Mouse (Mus musculus) limb, embryonic 10.5 days (tissue): ENCODE results near the gene Amz1. TPM values are rescaled to one million over a fixed set of nuclear protein-coding genes. Genes with fewer than 3 reads are reported as not detected.

ENCODE experiments used
- DNase-seq: peaks from one replicate; pipeline ENCODE4 v3.0.0-alpha.2; 2017; ENCODE audit warnings: low spot score
- H3K27ac ChIP-seq: fragments of 300-500 bp; sonication (generic); 2 replicates; pipeline ENCODE4 v1.5.1; 2016; ENCODE audit warnings: mild to moderate bottlenecking
- H3K27me3 ChIP-seq: fragments of 300-500 bp; sonication (generic); 2 replicates; pipeline ENCODE4 v1.6.1; 2016; ENCODE audit warnings: low read depth, mild to moderate bottlenecking; ENCODE audit not compliant: poor library complexity, severe bottlenecking
- H3K36me3 ChIP-seq: fragments of 300-500 bp; sonication (generic); 2 replicates; pipeline ENCODE4 v1.6.1; 2016; ENCODE audit warnings: mild to moderate bottlenecking, moderate library complexity
- H3K4me1 ChIP-seq: fragments of 300-500 bp; sonication (generic); 2 replicates; pipeline ENCODE4 v1.6.1; 2016
- H3K4me3 ChIP-seq: fragments of 300-500 bp; sonication (generic); 2 replicates; pipeline ENCODE4 v1.5.1; 2016; ENCODE audit warnings: mild to moderate bottlenecking, moderate library complexity
- H3K9me3 ChIP-seq: fragments of 300-500 bp; sonication (generic); replicated peaks from 2 replicates; pipeline ENCODE4 v1.6.1; 2016; ENCODE audit warnings: mild to moderate bottlenecking
- WGBS: fragments of 180-500 bp; shearing (Covaris S2); methylation state at CpG from one replicate; pipeline ENCODE4 v1.1.7; 2016; 5-methylcytosine and 5-hydroxymethylcytosine counted together
- polyA plus RNA-seq: library from polyadenylated mRNA; unstranded; fragments of >200 nt; fragmentation: Nextera tagmentation; extraction: Ambion mirVana; gene quantifications from 2 replicates; pipeline ENCODE4 v1.2.1, GENCODE M21; 2016

Gene Amz1
- polyA plus RNA-seq, 1 experiment from 2014 or later, result 0.88 TPM

- H3K9me3 ChIP-seq, result peaks cover 6% of the 10 kb centered on the region; the same call in 1 of the 2 replicates
- no peak overlapping the region for H3K27ac ChIP-seq
- DNase-seq, result peak; percentile 47
- peaks cover 37% of the 10 kb centered on the region for H3K27me3 ChIP-seq
- WGBS, result 66% methylated on average over 4 of the region's 4 CpGs
- H3K4me3 ChIP-seq, result no peak overlapping the region
- H3K36me3 ChIP-seq, result no peaks in the 10 kb centered on the region
- H3K4me1 ChIP-seq, result peaks cover 17% of the 10 kb centered on the region
Observed at GRCm38 (mm10) chr5:140732195-140732594, 8.3 kb downstream of the Amz1 start.

GRCm38 (mm10) chr5:140733336-140733735 is 9.4 kb downstream of the Amz1 start:
- Histone ChIP-seq H3K36me3 (no peaks in the 10 kb centered on the region), H3K4me3 (no peak overlapping the region), H3K27me3 (peaks cover 48% of the 10 kb centered on the region), H3K27ac (no peak overlapping the region), H3K4me1 (peaks cover 17% of the 10 kb centered on the region), H3K9me3 (peaks cover 6% of the 10 kb centered on the region; the same call in 1 of the 2 replicates)
- 83% methylated on average over 3 of the region's 3 CpGs for WGBS
- no peak for DNase-seq

- peak; percentile 42 for DNase-seq
Observed at GRCm38 (mm10) chr5:140735297-140735696, 11.4 kb downstream of the Amz1 start.

GRCm38 (mm10) chr5:140736166-140736565 is 12.2 kb downstream of the Amz1 start:
- Histone ChIP-seq H3K27me3 (peaks cover 48% of the 10 kb centered on the region), H3K27ac (no peak overlapping the region), H3K4me1 (peaks cover 21% of the 10 kb centered on the region), H3K9me3 (peaks cover 6% of the 10 kb centered on the region; the same call in 1 of the 2 replicates), H3K4me3 (peak overlapping the region; percentile 48), H3K36me3 (no peaks in the 10 kb centered on the region)
- WGBS, result 21% methylated on average over 10 of the region's 13 CpGs
- no peak for DNase-seq

More at GRCm38 (mm10) chr5:140735297-140735696, 11.4 kb downstream of the Amz1 start:
- Histone ChIP-seq H3K27me3 (peaks cover 48% of the 10 kb centered on the region), H3K36me3 (no peaks in the 10 kb centered on the region), H3K27ac (peak overlapping the region; percentile 27; the same call in 1 of the 2 replicates), H3K9me3 (peaks cover 6% of the 10 kb centered on the region; the same call in 1 of the 2 replicates), H3K4me3 (peak overlapping the region; percentile 48), H3K4me1 (peaks cover 17% of the 10 kb centered on the region)
- 2% methylated on average over 22 of the region's 22 CpGs for WGBS

GRCm38 (mm10) chr5:140739813-140740212 is 15.9 kb downstream of the Amz1 start:
- DNase-seq, result no peak
- Histone ChIP-seq H3K4me3 (no peak overlapping the region), H3K27ac (no peak overlapping the region), H3K36me3 (no peaks in the 10 kb centered on the region), H3K9me3 (peaks cover 6% of the 10 kb centered on the region; the same call in 1 of the 2 replicates), H3K4me1 (peaks cover 20% of the 10 kb centered on the region), H3K27me3 (peaks cover 34% of the 10 kb centered on the region)
- 82% methylated on average over 12 of the region's 12 CpGs for WGBS

- Histone ChIP-seq H3K27me3 (peaks cover 22% of the 10 kb centered on the region), H3K36me3 (no peaks in the 10 kb centered on the region), H3K4me1 (peaks cover 10% of the 10 kb centered on the region), H3K27ac (no peak overlapping the region), H3K4me3 (no peak overlapping the region), H3K9me3 (peaks cover 6% of the 10 kb centered on the region; the same call in 1 of the 2 replicates)
- no peak for DNase-seq
- 88% methylated on average over 11 of the region's 11 CpGs for WGBS
Observed at GRCm38 (mm10) chr5:140741040-140741439, 17.1 kb downstream of the Amz1 start.

GRCm38 (mm10) chr5:140741877-140742276 is 17.9 kb downstream of the Amz1 start:
- H3K9me3 ChIP-seq, result no peaks in the 10 kb centered on the region
- no peaks in the 10 kb centered on the region for H3K36me3 ChIP-seq
- H3K27me3 ChIP-seq, result peaks cover 14% of the 10 kb centered on the region
- no peak overlapping the region for H3K4me3 ChIP-seq
- no peak overlapping the region for H3K27ac ChIP-seq
- DNase-seq, result no peak
- H3K4me1 ChIP-seq, result peaks cover 8% of the 10 kb centered on the region

- WGBS, result 29% methylated on average over 12 of the region's 12 CpGs
- no peaks in the 10 kb centered on the region for H3K36me3 ChIP-seq
- H3K9me3 ChIP-seq, result no peaks in the 10 kb centered on the region
- no peaks in the 10 kb centered on the region for H3K27me3 ChIP-seq
- H3K27ac ChIP-seq, result no peak overlapping the region
- peaks cover 10% of the 10 kb centered on the region for H3K4me1 ChIP-seq
- DNase-seq, result peak; percentile 41
- H3K4me3 ChIP-seq, result no peak overlapping the region
Observed at GRCm38 (mm10) chr5:140743706-140744131, 19.8 kb downstream of the Amz1 start.

- no peak for DNase-seq
- Histone ChIP-seq H3K36me3 (no peaks in the 10 kb centered on the region), H3K4me1 (peaks cover 15% of the 10 kb centered on the region), H3K9me3 (peaks cover 3% of the 10 kb centered on the region; the same call in 1 of the 2 replicates), H3K27me3 (no peaks in the 10 kb centered on the region), H3K27ac (peak overlapping the region; percentile 87; the same call in 1 of the 2 replicates), H3K4me3 (no peak overlapping the region)
- WGBS, result 86% methylated on average over 10 of the region's 10 CpGs
Observed at GRCm38 (mm10) chr5:140748425-140748824, 24.5 kb downstream of the Amz1 start.

- no peaks in the 10 kb centered on the region for H3K36me3 ChIP-seq
- peak overlapping the region; percentile 41 for H3K4me3 ChIP-seq
- peaks cover 11% of the 10 kb centered on the region for H3K4me1 ChIP-seq
- no peaks in the 10 kb centered on the region for H3K27me3 ChIP-seq
- peak overlapping the region; percentile 87 for H3K27ac ChIP-seq
- peak; percentile 82 for DNase-seq
- H3K9me3 ChIP-seq, result peaks cover 3% of the 10 kb centered on the region; the same call in 1 of the 2 replicates
- 18% methylated on average over 12 of the region's 12 CpGs for WGBS
Observed at GRCm38 (mm10) chr5:140749062-140749875, 25.3 kb downstream of the Amz1 start.

- H3K4me3 ChIP-seq, result no peak overlapping the region
- no peaks in the 10 kb centered on the region for H3K27me3 ChIP-seq
- peaks cover 3% of the 10 kb centered on the region; the same call in 1 of the 2 replicates for H3K9me3 ChIP-seq
- peaks cover 11% of the 10 kb centered on the region for H3K4me1 ChIP-seq
- 2% methylated on average over 1 of the region's 2 CpGs for WGBS
- no peak overlapping the region for H3K27ac ChIP-seq
- H3K36me3 ChIP-seq, result no peaks in the 10 kb centered on the region
- DNase-seq, result no peak
Observed at GRCm38 (mm10) chr5:140750925-140751324, 27.0 kb downstream of the Amz1 start.

GRCm38 (mm10) chr5:140752041-140752440 is 28.1 kb downstream of the Amz1 start:
- H3K27me3 ChIP-seq, result no peaks in the 10 kb centered on the region
- no peak overlapping the region for H3K27ac ChIP-seq
- no peak for DNase-seq
- peaks cover 3% of the 10 kb centered on the region; the same call in 1 of the 2 replicates for H3K9me3 ChIP-seq
- 0 out of 2 replicates have a peak, but pooled peaks cover 3% of the 10 kb centered on the region for H3K36me3 ChIP-seq
- WGBS, result 93% methylated on average over 15 of the region's 15 CpGs
- H3K4me3 ChIP-seq, result no peak overlapping the region
- peaks cover 15% of the 10 kb centered on the region for H3K4me1 ChIP-seq

- H3K4me3 ChIP-seq, result no peak overlapping the region
- WGBS, result 91% methylated on average over 3 of the region's 3 CpGs
Observed at GRCm38 (mm10) chr5:140752639-140753038, 28.7 kb downstream of the Amz1 start.

More at GRCm38 (mm10) chr5:140752639-140753038, 28.7 kb downstream of the Amz1 start:
- Histone ChIP-seq H3K9me3 (peaks cover 3% of the 10 kb centered on the region; the same call in 1 of the 2 replicates), H3K27me3 (no peaks in the 10 kb centered on the region), H3K4me1 (peaks cover 15% of the 10 kb centered on the region), H3K27ac (no peak overlapping the region), H3K36me3 (peaks cover 5% of the 10 kb centered on the region)
- no peak for DNase-seq
